Mouse (Mus musculus) testis, adult 2 months (tissue): ENCODE results near the gene Tmcc3.

Experiments used
- CTCF ChIP-seq: fragments of 200-500 bp; IDR thresholded peaks from 2 replicates; pipeline ENCODE4 v1.5.1; 2012; ENCODE audit warnings: low read depth, mild to moderate bottlenecking, inconsistent platforms, low read length, moderate library complexity; ENCODE audit not compliant: control insufficient read depth, insufficient read depth, insufficient replicate concordance
- POLR2A ChIP-seq: fragments of 200-500 bp; IDR thresholded peaks from 2 replicates; pipeline ENCODE4 v1.6.1; 2012; ENCODE audit warnings: low read depth, mild to moderate bottlenecking, inconsistent platforms, low read length, moderate library complexity; ENCODE audit not compliant: control insufficient read depth

- no peak for TF ChIP-seq CTCF
- no peak for TF ChIP-seq POLR2A
These were observed 167.9 kb downstream of the Tmcc3 start for GRCm38 (mm10) chr10:94479646-94480045.
